Mouse (Mus musculus) adrenal gland, postnatal 10 days (tissue): ENCODE results near the gene Elp4. TPM values are rescaled to one million over a fixed set of nuclear protein-coding genes. Genes with fewer than 3 reads are reported as not detected.
A peak's percentile ranks its signal among the peaks of the same experiment; 100 is the strongest.

Experiments
- DNase-seq: peaks from one replicate; pipeline ENCODE4 v3.0.0; 2021; ENCODE audit warnings: mixed read lengths
- total RNA-seq, 2 experiments: library from RNA; stranded (reverse); gene quantifications; 2 replicates each; pipeline ENCODE4 v1.2.3; 2021

Elp4 gene
- total RNA-seq, 2 experiments from 2014 or later: 18.0 to 21.2 TPM

DNA sequence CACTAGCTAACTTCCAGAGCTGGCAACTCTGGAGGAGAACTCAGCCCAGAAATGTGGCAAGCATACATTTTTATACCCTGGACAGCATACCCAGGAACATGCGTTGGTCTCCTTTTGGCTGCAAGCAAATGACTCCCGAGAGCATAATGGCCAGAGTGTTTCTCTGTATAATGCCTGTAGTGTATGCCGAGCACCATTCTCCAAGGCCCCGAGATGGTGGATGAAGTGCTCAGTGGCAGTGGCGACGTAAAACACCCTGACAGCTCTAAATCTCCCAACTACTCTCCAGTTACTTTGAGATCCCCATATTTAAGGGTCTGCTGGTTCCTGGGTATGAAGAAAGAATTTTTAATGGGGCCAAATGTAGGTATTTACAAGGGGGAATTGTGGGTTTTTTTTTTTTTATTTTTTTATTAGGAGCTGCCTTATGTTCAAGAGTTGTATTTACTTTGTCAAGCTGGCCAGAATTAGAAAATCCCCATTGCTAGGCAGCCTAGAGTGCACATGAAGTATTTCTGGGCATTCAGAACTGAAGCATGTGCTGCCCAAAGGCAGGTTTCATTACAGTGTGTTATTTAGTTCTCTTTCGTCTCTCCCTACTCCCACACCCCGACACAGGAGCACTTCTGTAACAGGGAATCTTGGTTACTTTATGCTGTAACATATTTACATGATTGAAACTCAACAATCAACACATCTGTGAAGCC is 188.8 kb downstream of the Elp4 start:
- DNase-seq: no peak

DNA sequence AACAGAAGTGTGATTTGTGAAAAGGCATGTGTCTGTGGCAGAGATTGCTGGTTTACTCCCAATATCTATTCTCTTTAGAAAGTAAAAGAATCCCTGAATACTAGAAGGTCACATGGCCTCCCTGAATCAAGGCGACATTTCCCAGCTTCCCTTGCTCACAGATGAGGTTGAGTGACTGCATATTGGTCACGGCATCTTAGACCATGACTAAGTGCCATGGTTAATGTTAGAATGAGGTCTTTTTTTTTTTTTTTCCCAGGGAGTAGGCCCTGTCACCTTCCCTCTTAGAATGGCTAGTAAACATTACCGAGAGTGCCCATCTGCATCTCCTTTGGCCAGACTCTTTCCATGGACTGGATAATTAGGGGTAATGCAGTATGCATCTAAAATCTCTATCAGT is 193.9 kb downstream of the Elp4 start:
- no peak for DNase-seq

DNA sequence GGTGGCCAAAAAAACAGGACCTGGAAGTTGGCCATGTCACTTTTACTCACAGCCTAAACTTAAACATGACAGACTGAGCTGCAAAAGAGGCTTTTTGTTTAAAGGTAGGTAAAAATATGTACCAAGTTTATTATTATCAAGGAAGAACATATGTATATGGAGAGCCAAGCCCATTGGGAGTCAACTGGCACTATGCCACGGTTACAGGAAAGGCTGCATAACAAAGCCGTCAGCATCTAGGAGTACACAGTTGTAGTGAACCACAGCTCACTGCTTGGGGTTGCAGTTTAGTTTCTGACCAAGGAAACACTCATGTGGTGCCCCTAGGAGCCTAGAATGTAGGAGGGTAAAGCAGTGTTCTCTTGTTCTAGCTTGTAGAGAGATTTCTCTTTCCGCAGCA is 195.2 kb downstream of the Elp4 start:
- no peak for DNase-seq

DNA sequence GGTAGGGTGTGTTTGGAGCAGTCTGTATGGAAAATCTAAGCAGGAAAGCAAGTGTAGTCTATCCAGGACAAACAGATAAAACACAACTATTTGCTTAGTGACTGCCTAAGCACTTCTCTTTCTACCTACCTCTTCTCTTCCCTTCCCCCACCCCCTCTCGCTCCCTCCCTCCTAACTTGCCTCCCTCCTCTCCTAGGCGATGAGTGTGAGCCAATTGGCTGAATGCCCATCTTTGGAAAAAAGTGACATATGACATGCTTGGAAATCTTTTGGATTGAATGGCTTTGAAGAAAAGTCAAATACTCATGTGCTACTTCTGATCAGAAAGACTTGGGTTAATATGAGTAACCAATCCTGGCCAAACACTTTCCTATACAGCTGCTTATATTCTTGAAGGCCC is 199.0 kb downstream of the Elp4 start:
- DNase-seq: peak; percentile 27

DNA sequence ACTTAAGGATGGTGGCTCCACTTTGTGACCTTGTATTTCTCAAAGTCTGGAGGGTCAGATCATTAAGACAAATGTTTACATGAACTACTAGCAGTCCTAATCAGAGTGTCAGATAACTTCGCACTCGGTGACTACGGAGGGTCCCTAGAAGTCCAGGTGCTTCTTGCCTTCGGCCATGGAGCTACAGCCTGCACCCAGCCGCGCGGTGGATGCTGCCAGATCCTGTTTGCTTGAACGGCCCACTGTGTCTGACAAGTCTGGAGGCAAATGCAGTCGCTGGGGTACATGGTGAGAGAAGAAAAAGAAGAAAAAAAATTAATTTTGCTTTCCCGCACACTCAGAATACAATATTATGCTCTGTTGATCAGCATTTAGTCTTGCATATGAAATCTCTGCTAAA is 201.8 kb downstream of the Elp4 start:
- no peak for DNase-seq

DNA sequence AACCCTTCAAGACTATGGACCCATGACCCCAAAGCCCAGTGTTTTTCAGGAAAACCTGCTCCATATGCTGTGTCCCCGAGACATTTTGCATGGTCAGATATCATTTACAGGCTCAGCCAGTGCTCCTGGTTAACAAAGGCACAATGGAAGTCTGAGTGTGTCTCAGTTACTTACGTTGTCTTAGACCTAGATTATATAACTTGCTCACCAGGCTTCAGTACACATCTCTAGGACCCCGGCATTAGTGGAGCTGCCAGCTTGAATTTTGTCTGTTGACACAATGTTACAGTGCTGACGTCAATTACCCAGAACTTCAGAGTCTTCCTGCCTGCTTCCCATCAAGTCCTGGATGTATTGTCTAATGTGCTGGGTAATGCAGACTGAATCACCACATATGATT is 202.6 kb downstream of the Elp4 start:
- DNase-seq: no peak

DNA sequence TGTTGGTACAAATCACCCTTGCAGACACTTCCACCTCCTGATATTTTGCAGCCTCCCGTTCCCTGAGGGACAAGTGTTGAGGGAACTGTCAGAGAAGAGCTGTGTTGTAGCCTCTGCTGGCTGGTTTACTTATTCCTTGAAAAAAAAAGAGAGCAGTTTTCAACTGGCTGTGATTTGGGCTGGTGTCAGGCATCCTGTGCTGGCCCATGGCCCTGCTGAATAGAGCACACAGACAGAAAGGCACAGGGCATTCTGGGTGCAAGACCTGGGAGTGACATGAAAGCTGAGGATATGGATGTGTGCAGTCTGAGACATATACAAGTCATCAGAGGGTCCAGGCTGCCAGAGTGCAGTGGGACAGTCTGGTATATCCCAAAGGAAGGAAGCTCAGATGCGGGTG is 205.7 kb downstream of the Elp4 start:
- no peak for DNase-seq

DNA sequence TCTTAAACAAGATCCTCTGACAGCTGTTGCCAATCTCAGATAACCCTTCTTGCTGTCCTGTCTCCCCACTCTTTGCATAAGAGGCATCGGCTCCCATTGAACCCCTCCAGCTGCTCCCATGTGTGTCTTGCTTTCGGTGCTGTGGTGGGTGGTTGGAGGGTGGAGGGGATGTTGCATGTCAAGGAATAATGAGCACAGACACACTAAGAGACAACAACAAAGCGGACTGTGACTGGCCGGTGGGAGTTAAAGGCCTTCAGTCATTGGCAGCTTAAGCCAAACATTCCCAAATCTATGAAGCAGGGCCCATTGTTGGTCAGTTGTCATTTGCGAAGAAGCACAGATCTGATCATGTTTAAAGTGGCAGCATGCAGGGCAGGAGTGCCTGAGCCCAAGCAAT is 206.6 kb downstream of the Elp4 start:
- no peak for DNase-seq

DNA sequence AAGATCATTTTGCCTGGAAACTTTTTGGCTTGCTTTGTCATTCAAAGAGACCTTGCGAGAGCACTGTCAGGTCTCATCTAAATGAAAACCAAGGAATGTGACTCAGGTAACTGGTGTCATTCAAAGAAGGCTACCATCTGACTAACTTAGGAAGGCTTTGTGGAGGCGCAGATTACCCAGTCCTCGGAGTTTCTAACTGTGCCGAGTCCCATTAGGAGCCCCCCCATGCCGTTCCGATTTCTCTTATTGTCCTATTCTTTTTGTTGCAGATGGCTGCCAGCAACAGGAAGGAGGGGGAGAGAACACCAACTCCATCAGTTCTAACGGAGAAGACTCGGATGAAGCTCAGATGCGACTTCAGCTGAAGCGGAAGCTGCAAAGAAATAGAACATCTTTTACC is 213.1 kb downstream of the Elp4 start:
- DNase-seq: no peak

DNA sequence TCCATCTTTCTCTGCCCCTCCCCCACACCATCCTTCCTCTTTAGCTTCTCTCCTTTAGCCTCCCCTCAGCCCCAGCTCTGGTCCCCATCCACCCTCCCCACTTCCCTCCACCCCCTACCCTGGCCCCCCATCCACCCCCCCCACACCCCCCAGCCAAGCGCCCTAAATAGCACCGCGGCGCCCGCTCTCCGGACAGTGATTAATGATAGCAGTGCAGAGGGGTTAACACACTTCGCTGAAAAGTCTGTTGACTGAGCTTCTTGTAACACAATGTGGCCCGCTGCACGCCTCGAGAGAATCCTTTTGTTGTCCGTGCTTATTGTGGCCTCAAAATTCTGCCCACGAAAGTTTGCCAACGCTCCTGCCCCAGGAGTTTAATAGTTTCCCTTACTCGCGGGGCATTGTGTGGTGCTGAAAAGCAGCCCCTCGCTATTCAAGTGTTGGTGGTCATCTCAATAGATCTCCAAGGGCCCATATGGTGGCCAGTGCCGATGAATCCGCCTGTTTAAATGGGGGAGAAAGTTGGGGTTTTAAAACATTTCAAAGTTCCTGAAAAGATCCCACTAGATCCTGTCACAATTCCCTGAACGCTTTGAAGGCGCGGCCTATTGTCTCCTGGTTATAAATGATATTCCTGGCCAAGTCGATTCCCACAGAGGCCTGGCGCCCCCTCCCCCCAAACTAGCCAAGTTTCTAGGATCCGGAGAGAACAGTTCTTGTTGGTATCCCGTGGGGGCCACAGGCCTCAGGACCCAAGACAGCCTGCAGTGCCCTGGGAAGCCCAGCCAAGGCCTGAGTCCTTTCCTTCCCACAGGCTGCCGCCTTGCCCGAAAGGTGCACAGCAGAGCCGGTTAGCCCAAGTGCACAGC is 214.4 kb downstream of the Elp4 start:
- DNase-seq: no peak

DNA sequence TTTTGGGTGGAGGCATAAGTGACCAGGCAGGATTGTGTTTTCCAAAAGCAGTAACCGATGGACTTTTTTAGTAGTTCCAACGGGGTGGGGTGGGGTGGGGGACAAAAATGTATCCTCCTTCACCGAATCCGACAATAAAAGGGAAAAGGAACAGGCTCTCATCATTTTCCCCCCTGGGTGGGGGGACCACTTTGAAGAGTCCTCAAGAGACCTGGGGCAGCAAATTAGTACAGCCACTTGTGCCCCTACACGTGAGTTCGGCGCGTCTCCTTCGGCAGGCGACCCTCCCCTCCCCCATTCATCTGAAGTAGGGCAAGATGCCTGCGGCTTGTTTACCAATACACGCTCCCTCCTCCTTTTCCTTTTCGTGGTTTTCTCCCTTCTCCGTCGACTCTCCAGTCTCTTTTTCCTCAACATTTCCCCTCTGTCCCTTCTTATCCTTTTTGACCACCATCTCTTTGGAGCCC is 215.0 kb downstream of the Elp4 start:
- no peak for DNase-seq

DNA sequence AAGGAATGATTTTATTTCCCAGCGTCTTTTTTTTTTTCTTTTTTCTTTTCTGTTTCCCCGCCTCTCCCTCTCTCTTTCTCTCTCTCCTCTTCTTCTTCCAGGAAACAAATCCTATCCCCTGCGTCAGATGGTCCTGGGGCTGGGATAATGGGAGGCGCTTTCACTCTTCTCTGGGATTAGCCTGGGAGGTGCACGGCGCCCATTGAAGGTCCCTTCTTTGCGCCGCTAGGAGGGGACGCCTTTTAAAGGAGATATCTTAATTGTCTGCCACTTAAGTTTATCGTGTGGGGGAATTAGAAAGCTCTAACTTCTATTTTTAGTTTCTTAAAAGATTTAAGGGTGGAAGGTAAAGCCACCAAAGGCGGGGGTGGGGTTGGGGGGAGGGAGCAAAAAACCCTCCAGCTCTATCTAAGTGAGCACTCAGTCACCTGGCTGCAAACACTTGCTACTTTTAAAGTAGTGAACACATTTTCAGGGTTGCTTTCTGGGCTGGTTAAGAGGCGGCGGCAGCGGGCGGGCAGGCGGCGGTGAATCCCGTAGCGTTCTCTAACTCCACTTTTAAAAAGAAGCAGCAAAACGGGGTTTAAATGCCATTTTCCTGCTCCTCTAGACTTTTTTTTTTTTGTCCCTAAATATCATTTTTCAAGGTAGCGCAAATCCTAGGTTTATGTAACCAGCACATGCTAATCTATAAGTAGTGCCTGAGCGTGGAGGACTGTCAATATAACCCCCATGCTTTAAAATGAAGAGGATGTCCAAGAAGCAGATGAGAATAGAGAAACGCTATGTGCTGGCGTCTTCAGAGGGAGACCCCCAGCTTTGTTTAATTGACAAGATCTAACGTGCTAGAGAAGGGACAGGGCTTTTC is 215.7 kb downstream of the Elp4 start:
- DNase-seq: no peak

DNA sequence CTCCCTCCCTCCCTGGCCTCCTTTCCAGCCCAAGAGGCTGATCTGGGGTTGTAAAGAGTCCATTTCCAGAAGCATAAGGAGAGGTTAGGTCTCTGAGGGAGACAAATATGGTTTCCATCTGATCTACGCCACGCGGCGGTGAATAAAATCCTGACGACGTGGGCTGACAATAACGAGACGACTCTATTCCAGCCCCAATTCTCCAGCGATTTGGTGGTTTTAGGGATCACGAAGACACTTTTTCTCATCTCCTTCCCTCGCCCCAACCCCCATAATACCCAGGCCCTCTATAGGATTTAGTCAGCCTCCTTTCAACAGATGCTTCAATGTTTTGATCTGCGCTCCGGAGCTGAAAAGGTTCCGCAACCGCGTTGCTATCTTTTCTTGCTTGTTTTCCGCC is 216.4 kb downstream of the Elp4 start:
- no peak for DNase-seq

DNA sequence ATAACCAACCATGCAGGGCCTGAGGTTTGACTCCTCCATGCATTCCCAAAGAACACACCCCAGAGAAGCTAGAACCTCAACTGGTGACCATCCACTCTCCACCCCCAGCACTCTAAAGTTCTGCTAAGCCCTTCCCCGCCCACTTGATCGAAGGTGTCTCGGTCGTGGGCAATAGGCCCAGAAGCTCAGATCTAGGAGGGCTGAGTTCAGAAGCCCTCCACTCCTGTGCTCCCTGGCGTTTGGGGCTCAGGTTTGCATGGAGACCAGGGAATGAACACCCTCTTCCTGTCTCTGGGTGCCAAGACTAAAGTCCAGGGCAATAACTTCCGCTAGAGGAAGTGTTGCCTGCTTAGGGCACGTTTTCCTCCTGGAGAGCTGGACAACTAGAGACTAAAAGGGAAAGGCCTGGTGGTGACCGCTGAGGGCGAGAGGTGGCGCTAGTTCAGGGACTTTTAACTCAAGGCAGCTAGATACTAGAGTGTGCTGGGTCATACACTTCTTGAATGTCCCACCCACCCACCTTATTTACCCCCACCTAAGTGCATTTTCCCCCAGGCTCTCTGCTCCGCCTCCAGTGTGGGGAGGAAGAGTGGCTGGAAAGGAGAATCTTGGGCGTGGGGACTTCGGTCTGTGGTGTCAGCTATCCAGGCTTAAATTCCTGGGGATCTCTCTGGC is 216.9 kb downstream of the Elp4 start:
- no peak for DNase-seq

DNA sequence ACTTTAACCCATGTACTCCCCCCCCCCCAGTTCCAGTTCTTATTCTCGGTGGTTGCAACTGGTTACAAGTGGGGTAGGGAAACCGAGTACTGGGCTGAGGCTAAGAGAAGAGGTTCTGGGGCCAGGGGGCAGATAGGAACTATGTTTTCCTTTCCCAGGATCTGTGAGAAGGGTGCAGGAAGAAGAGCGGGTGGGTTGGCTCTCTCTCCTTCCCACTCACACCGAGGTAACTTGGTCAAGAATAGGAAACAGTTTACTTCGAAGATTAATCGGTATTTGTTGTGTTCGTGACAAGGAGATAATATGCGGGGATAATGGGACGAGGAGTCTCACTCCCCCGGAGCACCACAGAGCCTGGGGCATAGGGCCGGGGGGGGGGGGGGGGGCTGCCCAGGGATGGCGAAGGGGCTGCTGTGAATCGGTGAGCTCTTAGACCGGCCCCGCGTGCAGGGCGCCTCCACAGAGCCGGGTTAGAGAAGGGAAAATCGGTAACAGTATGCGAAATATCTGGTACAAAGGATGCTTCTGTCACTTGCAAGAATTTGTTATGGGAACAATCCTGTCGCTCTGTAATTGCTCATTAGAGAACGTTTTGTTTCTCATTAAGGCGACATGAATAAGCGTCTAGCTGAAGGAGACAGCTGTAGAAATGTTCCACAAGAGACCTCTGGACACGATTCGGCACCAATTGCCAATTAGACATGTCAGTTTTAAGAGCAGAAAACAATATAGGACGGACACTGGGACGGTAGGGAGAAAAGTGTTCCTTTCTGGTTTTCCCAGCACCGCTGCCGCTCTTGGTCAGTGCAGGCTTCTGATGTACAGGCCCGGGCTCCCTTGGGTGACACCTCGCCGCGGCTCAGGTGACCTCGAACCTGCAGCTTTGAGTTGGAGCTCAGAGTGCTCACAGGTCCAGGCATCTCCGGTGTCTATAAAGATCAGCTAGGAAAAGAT is 217.7 kb downstream of the Elp4 start:
- no peak for DNase-seq

DNA sequence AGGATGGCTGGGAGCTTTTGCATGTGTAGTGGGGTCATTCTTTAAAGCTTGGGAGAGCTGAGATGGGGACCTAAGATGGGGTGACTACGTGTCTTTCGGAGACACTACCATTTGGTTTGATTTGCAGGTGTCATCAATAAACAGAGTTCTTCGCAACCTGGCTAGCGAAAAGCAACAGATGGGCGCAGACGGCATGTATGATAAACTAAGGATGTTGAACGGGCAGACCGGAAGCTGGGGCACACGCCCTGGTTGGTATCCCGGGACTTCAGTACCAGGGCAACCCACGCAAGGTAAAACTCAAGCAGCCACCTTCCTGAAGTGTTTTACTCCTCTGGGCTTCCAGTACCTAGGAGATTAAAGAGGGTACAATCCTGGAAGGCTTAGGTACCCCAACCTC is 218.7 kb downstream of the Elp4 start:
- DNase-seq: no peak

DNA sequence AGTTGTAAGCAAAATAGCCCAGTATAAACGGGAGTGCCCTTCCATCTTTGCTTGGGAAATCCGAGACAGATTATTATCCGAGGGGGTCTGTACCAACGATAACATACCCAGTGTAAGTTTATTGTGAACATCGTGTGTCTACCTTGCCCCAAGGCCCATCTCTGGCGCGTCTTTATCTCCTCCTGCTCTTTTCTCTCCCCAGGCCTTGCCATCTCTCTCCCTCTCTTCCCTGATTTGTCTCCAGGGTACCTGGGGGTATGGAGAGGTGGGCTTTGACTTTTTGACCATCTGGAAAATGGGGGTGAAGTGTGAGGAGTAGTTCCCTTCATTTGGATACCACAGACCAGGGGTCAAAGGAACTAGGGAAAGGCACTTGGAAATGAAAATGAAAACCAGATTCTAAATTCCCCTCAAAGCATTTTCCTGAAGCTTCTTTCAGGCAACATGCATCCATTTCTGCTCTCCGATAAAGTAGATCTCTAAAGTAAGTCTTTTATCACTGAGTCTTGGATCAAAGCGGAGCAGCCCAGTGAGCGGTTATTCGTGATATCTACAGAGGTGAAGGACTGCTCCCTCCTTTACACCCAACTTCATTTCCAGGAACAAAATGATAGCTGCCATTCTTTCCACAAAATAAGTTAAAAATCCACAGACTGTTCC is 219.2 kb downstream of the Elp4 start:
- no peak for DNase-seq

DNA sequence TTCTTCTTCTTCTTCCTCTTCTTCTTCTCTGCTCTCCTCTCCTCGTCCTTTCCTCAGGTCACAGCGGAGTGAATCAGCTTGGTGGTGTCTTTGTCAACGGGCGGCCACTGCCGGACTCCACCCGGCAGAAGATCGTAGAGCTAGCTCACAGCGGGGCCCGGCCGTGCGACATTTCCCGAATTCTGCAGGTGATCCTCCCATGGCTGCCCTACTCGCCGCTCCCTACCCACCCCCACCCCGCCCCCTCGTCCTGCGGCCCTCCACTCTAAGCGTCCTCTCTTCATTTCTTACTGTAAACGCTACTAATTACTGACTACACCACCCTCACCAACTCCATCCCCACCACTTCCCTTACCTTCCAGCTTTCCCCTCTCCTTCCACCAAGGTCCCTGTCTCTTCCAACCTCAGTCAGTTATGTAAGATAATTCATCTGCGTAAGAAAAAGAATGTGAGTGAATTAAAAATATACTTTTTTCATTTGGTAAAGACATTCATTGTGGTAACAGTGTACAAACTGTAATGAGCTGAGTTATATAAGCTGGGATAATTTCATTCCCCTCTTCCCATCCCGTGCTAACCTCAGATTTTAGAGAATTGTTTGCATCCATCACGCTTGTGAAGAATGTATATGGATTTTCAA is 220.5 kb downstream of the Elp4 start:
- no peak for DNase-seq

DNA sequence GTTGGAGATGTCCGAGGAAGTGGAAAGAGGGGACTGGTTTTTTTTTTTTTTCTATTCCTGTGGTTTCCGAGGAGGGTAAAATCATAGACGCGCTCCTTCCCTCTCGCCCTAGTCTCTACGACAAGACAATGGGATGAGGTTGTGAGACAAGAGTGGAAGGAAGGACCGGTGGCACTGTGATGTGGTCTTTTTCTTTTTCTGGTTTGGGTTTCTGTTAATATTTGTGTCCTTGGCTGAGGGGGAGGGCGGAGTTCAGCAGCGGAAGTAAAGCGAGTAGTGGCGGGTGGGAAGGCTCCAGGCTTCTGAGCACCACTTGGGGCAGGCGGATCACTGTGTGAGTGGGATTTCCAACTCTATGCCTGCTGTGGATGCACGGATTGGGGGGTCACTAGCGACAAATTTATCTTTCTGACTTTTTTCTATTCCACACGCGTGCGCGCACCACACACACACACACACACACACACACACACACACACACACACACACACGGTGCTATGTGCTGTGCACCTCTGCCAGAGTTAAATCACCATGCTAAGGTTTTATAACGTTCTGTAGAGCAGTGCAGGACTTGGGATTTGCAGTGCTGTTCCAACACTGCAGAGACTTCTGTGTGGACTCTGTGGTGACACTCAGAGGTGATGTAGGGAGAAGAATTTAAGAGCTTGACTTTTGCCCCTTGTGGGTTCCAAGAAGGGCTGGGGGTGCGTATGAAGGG is 221.6 kb downstream of the Elp4 start:
- no peak for DNase-seq
